ENCODE assay signal across 9 mouse cellular contexts in the genomic region with DNA sequence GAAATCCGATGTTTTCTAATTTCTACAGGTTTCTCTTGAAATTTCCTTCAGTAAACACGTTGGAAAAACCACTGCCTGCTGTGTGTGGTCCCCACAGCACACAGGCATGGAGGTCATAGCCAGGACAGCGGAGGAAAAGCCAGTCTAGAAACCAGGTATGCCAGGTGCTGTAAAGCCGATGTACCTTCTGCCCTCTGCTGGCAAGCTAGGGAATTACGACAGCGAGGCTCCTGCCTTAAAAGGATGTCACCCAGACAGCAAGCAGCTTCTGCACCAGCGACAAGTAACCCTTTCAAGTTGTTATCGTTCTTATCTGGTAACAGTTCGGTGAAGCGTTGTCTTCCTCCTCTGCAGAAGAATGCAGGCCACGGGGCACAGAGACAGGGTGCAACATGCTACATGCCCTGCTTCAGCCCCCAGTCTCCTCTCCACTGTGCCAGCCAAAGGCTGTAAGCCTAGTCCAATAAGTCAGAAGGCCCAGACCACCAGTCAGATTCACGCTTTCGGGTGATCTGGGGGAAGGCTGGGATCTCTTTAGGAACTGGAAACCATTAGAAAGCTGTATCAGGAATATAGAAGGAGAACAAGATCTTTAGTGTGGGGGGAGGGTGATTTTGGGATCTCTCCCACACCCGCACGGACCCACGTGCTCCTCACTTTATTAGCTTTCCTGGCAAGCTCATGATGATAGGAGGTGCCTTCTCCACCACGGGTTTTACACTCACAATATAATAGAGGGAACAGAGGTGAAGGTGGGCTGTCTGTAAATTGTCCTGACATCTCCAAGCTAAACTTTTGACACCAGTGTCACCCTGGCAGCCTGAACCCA.
DNase-seq lines count a peak whose midpoint lies in the region; ATAC-seq lines count a peak whose summit lies in the region.
"Had no signal": no experiment of that assay in that cellular context is flagged by ENCODE, and none has a peak within 500 bp of the region (broad histone marks: within the 10 kb centered on the region; RNA-seq: fewer than 3 reads in every experiment).

No protein-coding gene starts in this region.

- H3K9me3 ChIP-seq in liver, embryonic 16.5 days (replicated peaks; ENCODE audit: control insufficient read depth, low read length): no peaks in the 10 kb centered on the region
- H3K9me3 ChIP-seq: lung, embryonic 15.5 days had no signal

- H3K4me2 ChIP-seq in liver, embryonic 16.5 days (ENCODE audit: low read depth, low read length): no peak overlapping the region
- H3K4me2 ChIP-seq: lung, embryonic 15.5 days had no signal

- H3K4me1 ChIP-seq in liver, embryonic 16.5 days (ENCODE audit: control insufficient read depth, low read depth, low read length): no peaks in the 10 kb centered on the region
- H3K4me1 ChIP-seq: lung, embryonic 15.5 days had no signal

- DNase-seq in CD4-positive helper T cell, adult 2 months (ENCODE audit: low read depth, low spot score): peak; percentile 47
- DNase-seq in adipocyte (ENCODE audit: low spot score): peak; percentile 62
- peak; percentile 86 for DNase-seq in embryo, embryonic 10.5 days (ENCODE audit: low spot score)
- peak; percentile 2 to 39 for DNase-seq in heart, adult 9 months (ENCODE audit: low spot score in 2 of 2)
- peak; percentile 24 for DNase-seq in large intestine, adult 2 months (ENCODE audit: low read depth, low spot score)
- DNase-seq in retina, postnatal 1 day: peak; percentile 71
- DNase-seq in urinary bladder, adult 18-20 months (ENCODE audit: low spot score in 2 of 2): peak; percentile 31 to 77

- no peaks in the 10 kb centered on the region for H3K36me3 ChIP-seq in liver, embryonic 16.5 days (ENCODE audit: control insufficient read depth, insufficient read depth)
- H3K36me3 ChIP-seq: lung, embryonic 15.5 days had no signal

- 0 out of 2 replicates have a peak, but pooled peaks have one; percentile 47 for ATAC-seq in liver, embryonic 16.5 days (ENCODE audit: low read depth)

- no peak overlapping the region for H3K9ac ChIP-seq in liver, embryonic 16.5 days (ENCODE audit: low read depth, low read length)
- H3K9ac ChIP-seq: lung, embryonic 15.5 days had no signal

- H3K27ac ChIP-seq in liver, embryonic 16.5 days (ENCODE audit: low read length): no peak overlapping the region
- H3K27ac ChIP-seq: lung, embryonic 15.5 days had no signal

- WGBS in large intestine, adult 2 months: 19% methylated on average over 17 of the region's 17 CpGs
- 26% methylated on average over 17 of the region's 17 CpGs for WGBS in liver, embryonic 16.5 days (ENCODE audit: insufficient replicate concordance)

- H3K4me3 ChIP-seq in liver, embryonic 16.5 days (ENCODE audit: low read depth, low read length): no peak overlapping the region
- H3K4me3 ChIP-seq: lung, embryonic 15.5 days had no signal

- no peaks in the 10 kb centered on the region; the same call in 1 of the 2 replicates for H3K27me3 ChIP-seq in liver, embryonic 16.5 days (ENCODE audit: control insufficient read depth, insufficient read depth, low read depth, low read length)

Comparison
In these comparisons a context has a peak if more than half of its experiments do, and no peak if none do; other contexts are left out.
1. DNase-seq: peak in every context shown above with its lines; median percentile 86 in embryo, embryonic 10.5 days; 71 in retina, postnatal 1 day; 62 in adipocyte; 54 in urinary bladder, adult 18-20 months; 47 in CD4-positive helper T cell, adult 2 months; 24 in large intestine, adult 2 months; 20 in heart, adult 9 months.